Mouse (Mus musculus) liver, embryonic 14.5 days (tissue): Measurements from ENCODE around the gene A930009A15Rik. TPM values are rescaled to one million over a fixed set of nuclear protein-coding genes. Genes with fewer than 3 reads are reported as not detected.

Experiments
- ATAC-seq: fragments of 200-750 bp; cut with Nextera tagmentation; 2 replicates; pipeline ENCODE4 v1.8.0; 2017; ENCODE audit warnings: moderate number of reproducible peaks, mild to moderate bottlenecking, moderate library complexity; ENCODE audit not compliant: insufficient read depth
- DNase-seq, 3 experiments: peaks; one replicate each; pipeline ENCODE4 v3.0.0-alpha.2; 2012 to 2013; ENCODE audit warnings: low read depth in 3 of 3, low spot score in 3 of 3
- H3K27ac ChIP-seq: fragments of 300-500 bp; sonication (generic); 2 replicates; pipeline ENCODE4 v1.5.1; 2014; ENCODE audit warnings: moderate library complexity, mild to moderate bottlenecking, control low read depth, inconsistent platforms
- H3K27me3 ChIP-seq: fragments of 300-500 bp; sonication (generic); 2 replicates; pipeline ENCODE4 v1.6.1; 2014; ENCODE audit warnings: mild to moderate bottlenecking, low read length, moderate library complexity; ENCODE audit not compliant: control insufficient read depth, insufficient read depth
- H3K36me3 ChIP-seq: fragments of 300-500 bp; sonication (generic); replicated peaks from 2 replicates; pipeline ENCODE4 v1.6.1; 2014; ENCODE audit warnings: low read depth; ENCODE audit not compliant: control insufficient read depth, insufficient read depth
- H3K4me1 ChIP-seq, 2 experiments: fragments of 200-500 bp in 1 of 2; fragments of 300-500 bp in 1 of 2; sonication (generic) in 1 of 2; replicated peaks; 2 replicates each; pipeline ENCODE4 v1.6.1; 2012 to 2014; ENCODE audit warnings: antibody characterized with exemption in 1 of 2, inconsistent platforms in 1 of 2, low read length in 1 of 2; ENCODE audit not compliant: control insufficient read depth in 2 of 2, insufficient read depth in 2 of 2
- H3K4me2 ChIP-seq: fragments of 300-500 bp; sonication (generic); 2 replicates; pipeline ENCODE4 v1.6.1; 2014; ENCODE audit warnings: low read depth, mild to moderate bottlenecking, control low read depth, moderate library complexity
- H3K4me3 ChIP-seq, 2 experiments: fragments of 200-500 bp in 1 of 2; fragments of 300-500 bp in 1 of 2; sonication (generic) in 1 of 2; 2 replicates each; pipeline ENCODE4 v1.5.1; 2012 to 2014; ENCODE audit warnings: low read depth in 2 of 2, low read length in 2 of 2, mild to moderate bottlenecking in 2 of 2, control low read depth in 1 of 2, inconsistent platforms in 1 of 2, moderate library complexity in 1 of 2; ENCODE audit not compliant: insufficient read depth in 1 of 2
- H3K9ac ChIP-seq: fragments of 300-500 bp; sonication (generic); replicated peaks from 2 replicates; pipeline ENCODE4 v1.6.1; 2014; ENCODE audit warnings: mild to moderate bottlenecking, control low read depth, moderate library complexity
- H3K9me3 ChIP-seq: fragments of 300-500 bp; sonication (generic); 2 replicates; pipeline ENCODE4 v1.6.1; 2016; ENCODE audit warnings: low read length, mixed read lengths; ENCODE audit not compliant: control insufficient read depth
- CTCF ChIP-seq: IDR thresholded peaks from 2 replicates; pipeline ENCODE4 v1.5.1; 2016; ENCODE audit warnings: antibody characterized with exemption, low read depth, control low read depth
- EP300 ChIP-seq: IDR thresholded peaks from 2 replicates; pipeline ENCODE4 v1.6.1; 2016; ENCODE audit warnings: antibody characterized with exemption, low read depth
- WGBS: fragments of 180-500 bp; shearing (Covaris S2); extraction: QIAGEN DNeasy Blood & Tissue Kit; methylation state at CpG from one replicate; pipeline ENCODE4 v1.1.7; 2014; ENCODE audit not compliant: insufficient replicate concordance; 5-methylcytosine and 5-hydroxymethylcytosine counted together
- polyA plus RNA-seq, 2 experiments: library from polyadenylated mRNA; depleted of rRNA in 1 of 2; stranded (reverse) in 1 of 2; unstranded in 1 of 2; fragments of >200 nt; fragmentation: Nextera tagmentation in 1 of 2; extraction: Ambion mirVana in 1 of 2; gene quantifications; 2 replicates each; pipeline versions ENCODE4 v1.2.1 to v1.2.3; 2012 to 2014

Gene A930009A15Rik
- polyA plus RNA-seq, 2 experiments = not detected

DNA sequence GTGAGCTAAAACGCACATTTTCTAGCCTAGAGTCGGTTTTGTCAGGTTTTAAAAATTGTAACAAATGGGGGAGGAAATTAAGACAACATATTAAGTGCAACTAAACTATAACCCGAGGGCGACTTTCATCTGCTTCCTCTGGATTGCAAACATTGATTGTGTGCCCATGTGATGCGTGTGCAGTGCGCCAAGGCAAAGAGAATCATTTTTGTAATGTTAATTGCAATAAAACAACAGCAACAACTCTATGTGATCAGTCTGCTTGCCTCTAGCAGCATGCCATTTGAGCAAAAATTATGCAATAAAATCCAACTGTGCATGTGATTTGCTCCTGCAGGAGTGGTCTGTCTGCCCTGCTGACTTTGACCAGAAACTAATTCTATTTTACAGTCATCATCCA lies 56.9 kb downstream of the A930009A15Rik start:
- WGBS = 68% methylated on average over 6 of the region's 6 CpGs
- no peaks in the 10 kb centered on the region for H3K4me1 ChIP-seq
- DNase-seq (no peak), ATAC-seq (no peak)
- H3K27ac ChIP-seq = no peak overlapping the region
- no peak overlapping the region for H3K9ac ChIP-seq
- H3K4me2 ChIP-seq = no peak overlapping the region
- H3K9me3 ChIP-seq = no peaks in the 10 kb centered on the region
- no peak for TF ChIP-seq CTCF
- TF ChIP-seq EP300 = no peak
- H3K36me3 ChIP-seq = no peaks in the 10 kb centered on the region
- no peaks in the 10 kb centered on the region for H3K27me3 ChIP-seq
- H3K4me3 ChIP-seq = no peak overlapping the region

Other genes with a start within 250 kb of the A930009A15Rik start
- 3.6 and 5.5 TPM in 2 replicates for gene Tmem19, start 207.5 kb upstream of the A930009A15Rik start, polyA plus RNA-seq (2012; rRNA removed)
- gene Tmem19, start 207.5 kb upstream of the A930009A15Rik start, polyA plus RNA-seq (2014; fragmentation: Nextera tagmentation; extraction: Ambion mirVana) = 11.3 and 11.7 TPM in 2 replicates
- 2.3 and 3.6 TPM in 2 replicates for gene Thap2, start 185.5 kb upstream of the A930009A15Rik start, polyA plus RNA-seq (2012; rRNA removed)
- gene Thap2, start 185.5 kb upstream of the A930009A15Rik start, polyA plus RNA-seq (2014; fragmentation: Nextera tagmentation; extraction: Ambion mirVana) = 3.3 and 4.1 TPM in 2 replicates
- gene Zfc3h1, start 185.0 kb upstream of the A930009A15Rik start, polyA plus RNA-seq (2012; rRNA removed) = 34.5 and 36.5 TPM in 2 replicates
- gene Zfc3h1, start 185.0 kb upstream of the A930009A15Rik start, polyA plus RNA-seq (2014; fragmentation: Nextera tagmentation; extraction: Ambion mirVana) = 7.6 and 9.7 TPM in 2 replicates
- gene Lgr5, start 17.8 kb downstream of the A930009A15Rik start, polyA plus RNA-seq (2012; rRNA removed) = 0.70 and 0.76 TPM in 2 replicates
- 0.84 and 0.88 TPM in 2 replicates for gene Lgr5, start 17.8 kb downstream of the A930009A15Rik start, polyA plus RNA-seq (2014; fragmentation: Nextera tagmentation; extraction: Ambion mirVana)
- 27.4 and 34.6 TPM in 2 replicates for gene Tspan8, start 246.8 kb downstream of the A930009A15Rik start, polyA plus RNA-seq (2012; rRNA removed)
- gene Tspan8, start 246.8 kb downstream of the A930009A15Rik start, polyA plus RNA-seq (2014; fragmentation: Nextera tagmentation; extraction: Ambion mirVana) = 58.0 and 72.8 TPM in 2 replicates